Mouse (Mus musculus) forebrain, embryonic 14.5 days (tissue): ENCODE results near the gene Cwc27. TPM values are rescaled to one million over a fixed set of nuclear protein-coding genes. Genes with fewer than 3 reads are reported as not detected.

ENCODE experiments used
- ATAC-seq: fragments of 200-750 bp; cut with Nextera tagmentation; 2 replicates; pipeline ENCODE4 v1.8.0; 2017; ENCODE audit warnings: mild to moderate bottlenecking, moderate library complexity
- DNase-seq: peaks from one replicate; pipeline ENCODE4 v3.0.0-alpha.2; 2015; ENCODE audit warnings: low spot score
- H3K27ac ChIP-seq: fragments of 300-500 bp; sonication (generic); 2 replicates; pipeline ENCODE4 v1.5.1; 2014; ENCODE audit warnings: low read depth, mild to moderate bottlenecking, control low read depth, low read length, moderate library complexity
- H3K27me3 ChIP-seq: fragments of 300-500 bp; sonication (generic); replicated peaks from 2 replicates; pipeline ENCODE4 v1.6.1; 2014; ENCODE audit warnings: low read length, control low read depth, mixed read lengths; ENCODE audit not compliant: control insufficient read depth, insufficient read depth
- H3K36me3 ChIP-seq: fragments of 300-500 bp; sonication (generic); 2 replicates; pipeline ENCODE4 v1.6.1; 2014; ENCODE audit warnings: low read length, control low read depth; ENCODE audit not compliant: control insufficient read depth, insufficient read depth
- H3K4me1 ChIP-seq: fragments of 300-500 bp; sonication (generic); 2 replicates; pipeline ENCODE4 v1.6.1; 2014; ENCODE audit warnings: antibody characterized with exemption, low read length, control low read depth; ENCODE audit not compliant: control insufficient read depth, insufficient read depth
- H3K4me2 ChIP-seq: fragments of 300-500 bp; sonication (generic); 2 replicates; pipeline ENCODE4 v1.6.1; 2014; ENCODE audit warnings: mild to moderate bottlenecking, control low read depth, low read length
- H3K4me3 ChIP-seq: fragments of 300-500 bp; sonication (generic); 2 replicates; pipeline ENCODE4 v1.5.1; 2014; ENCODE audit warnings: low read depth, low read length, control low read depth
- H3K9ac ChIP-seq: fragments of 300-500 bp; sonication (generic); 2 replicates; pipeline ENCODE4 v1.6.1; 2014; ENCODE audit warnings: mild to moderate bottlenecking, low read length, control low read depth, moderate library complexity
- H3K9me3 ChIP-seq: fragments of 300-500 bp; sonication (generic); replicated peaks from 2 replicates; pipeline ENCODE4 v1.6.1; 2016; ENCODE audit warnings: low read length, control low read depth, mixed read lengths; ENCODE audit not compliant: control insufficient read depth
- WGBS: fragments of 180-500 bp; shearing (Covaris S2); extraction: QIAGEN DNeasy Blood & Tissue Kit; methylation state at CpG from one replicate; pipeline ENCODE4 v1.1.7; 2014; 5-methylcytosine and 5-hydroxymethylcytosine counted together
- polyA plus RNA-seq: library from polyadenylated mRNA; unstranded; fragments of >200 nt; fragmentation: Nextera tagmentation; extraction: Ambion mirVana; gene quantifications from 2 replicates; pipeline ENCODE4 v1.2.1, GENCODE M21; 2014

The Cwc27 gene
- polyA plus RNA-seq, 1 experiment from 2014 or later: 21.5 TPM

GRCm38 (mm10) chr13:104794421-104794820 lies 22.5 kb downstream of the Cwc27 start:
- no peak overlapping the region for H3K9ac ChIP-seq
- no peaks in the 10 kb centered on the region for H3K4me1 ChIP-seq
- 89% methylated on average over 3 of the region's 3 CpGs for WGBS
- no peak overlapping the region for H3K27ac ChIP-seq
- peaks cover 19% of the 10 kb centered on the region for H3K36me3 ChIP-seq
- no peak overlapping the region for H3K4me2 ChIP-seq
- DNase-seq (no peak), ATAC-seq (no peak)
- no peaks in the 10 kb centered on the region for H3K27me3 ChIP-seq
- no peaks in the 10 kb centered on the region for H3K9me3 ChIP-seq
- H3K4me3 ChIP-seq: no peak overlapping the region

- no peaks in the 10 kb centered on the region for H3K9me3 ChIP-seq
Measured at GRCm38 (mm10) chr13:104792184-104792583, 24.8 kb downstream of the Cwc27 start, which contains the start of gene Srek1ip1. Gene Srek1ip1, plus strand, starts transcription at chr13:104792484.

GRCm38 (mm10) chr13:104789663-104790062 lies 27.3 kb downstream of the Cwc27 start:
- no peaks in the 10 kb centered on the region for H3K4me1 ChIP-seq
- peak; percentile 82 for DNase-seq
- 12% methylated on average over 2 of the region's 2 CpGs for whole genome bisulfite sequencing

More at GRCm38 (mm10) chr13:104792184-104792583, 24.8 kb downstream of the Cwc27 start, which contains the start of gene Srek1ip1:
- 95% methylated on average over 11 of the region's 11 CpGs for WGBS
- Histone ChIP-seq H3K27me3 (no peaks in the 10 kb centered on the region), H3K9ac (no peak within 1 kb of the TSS; the same call in 1 of the 2 replicates), H3K36me3 (peaks cover 14% of the 10 kb centered on the region), H3K4me3 (no peak within 1 kb of the TSS), H3K27ac (no peak within 1 kb of the TSS), H3K4me2 (no peak within 1 kb of the TSS), H3K4me1 (no peaks in the 10 kb centered on the region)
- DNase-seq (no peak), ATAC-seq (no peak)

GRCm38 (mm10) chr13:104787260-104787659 lies 29.7 kb downstream of the Cwc27 start:
- Histone ChIP-seq H3K9me3 (no peaks in the 10 kb centered on the region), H3K27ac (no peak overlapping the region), H3K9ac (no peak overlapping the region), H3K27me3 (no peaks in the 10 kb centered on the region), H3K36me3 (peaks cover 13% of the 10 kb centered on the region), H3K4me2 (no peak overlapping the region), H3K4me3 (no peak overlapping the region), H3K4me1 (no peaks in the 10 kb centered on the region)
- peak; percentile 53 for DNase-seq
- WGBS: 76% methylated on average over 4 of the region's 4 CpGs
- ATAC-seq: peak; percentile 57; the same call in 1 of the 2 replicates

More at GRCm38 (mm10) chr13:104789663-104790062, 27.3 kb downstream of the Cwc27 start:
- Histone ChIP-seq H3K4me2 (no peak overlapping the region), H3K36me3 (peaks cover 14% of the 10 kb centered on the region), H3K9me3 (no peaks in the 10 kb centered on the region), H3K27me3 (no peaks in the 10 kb centered on the region), H3K27ac (no peak overlapping the region), H3K9ac (no peak overlapping the region), H3K4me3 (no peak overlapping the region)
- ATAC-seq: peak; percentile 70

DNA sequence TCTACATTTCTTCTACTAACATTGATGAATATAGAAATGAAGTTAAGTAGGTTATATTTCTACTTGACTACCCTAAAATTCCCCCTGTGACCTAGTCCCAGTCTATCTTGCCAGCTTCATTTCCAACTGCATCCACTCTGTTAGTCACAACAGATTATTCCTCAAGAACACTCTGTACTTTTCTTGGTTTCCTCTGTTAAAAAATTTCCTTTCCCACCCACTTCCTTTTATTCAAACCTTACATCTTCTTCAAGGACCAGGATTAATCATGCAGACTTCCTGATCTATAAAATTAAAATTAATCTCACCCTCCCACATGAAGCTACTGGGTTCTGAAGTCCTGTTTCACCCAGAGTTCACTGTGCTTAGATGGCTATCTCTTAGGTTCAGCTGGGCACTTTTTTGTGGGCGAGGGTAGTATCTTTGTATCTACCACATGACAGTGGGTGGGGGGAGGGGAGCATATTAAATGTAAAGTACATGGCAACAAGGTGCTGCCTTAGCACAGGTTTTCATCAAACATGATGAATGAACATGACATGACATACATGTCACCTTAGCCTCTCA lies 37.8 kb downstream of the Cwc27 start:
- Histone ChIP-seq H3K4me3 (no peak overlapping the region), H3K27me3 (no peaks in the 10 kb centered on the region), H3K36me3 (peaks cover 5% of the 10 kb centered on the region; the same call in 1 of the 2 replicates), H3K9ac (no peak overlapping the region), H3K4me1 (no peaks in the 10 kb centered on the region), H3K4me2 (no peak overlapping the region), H3K9me3 (no peaks in the 10 kb centered on the region), H3K27ac (no peak overlapping the region)
- 77% methylated on average over 1 of the region's 1 CpGs for whole genome bisulfite sequencing
- ATAC-seq (no peak), DNase-seq (no peak)

DNA sequence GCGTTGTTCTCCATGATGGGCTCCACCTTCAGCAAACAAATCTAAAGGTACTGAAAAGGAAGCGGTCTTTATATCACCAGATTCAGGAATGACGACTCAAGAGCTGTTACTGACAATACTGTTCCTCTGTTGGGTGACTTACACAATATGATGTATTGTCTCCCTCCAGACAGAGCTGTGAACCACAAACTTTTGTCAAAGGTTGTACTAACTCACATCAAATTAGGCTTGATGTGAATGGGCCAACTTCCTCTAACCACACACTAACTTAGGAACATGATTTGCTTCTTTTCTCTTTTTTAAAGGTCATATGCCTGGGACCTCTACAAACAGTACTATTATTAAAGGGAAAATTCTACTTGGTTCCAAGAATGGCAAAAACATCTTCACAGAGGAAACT lies 53.7 kb downstream of the Cwc27 start:
- Histone ChIP-seq H3K9me3 (no peaks in the 10 kb centered on the region), H3K27me3 (no peaks in the 10 kb centered on the region), H3K36me3 (no peaks in the 10 kb centered on the region), H3K9ac (no peak overlapping the region), H3K4me3 (no peak overlapping the region), H3K27ac (no peak overlapping the region), H3K4me1 (no peaks in the 10 kb centered on the region), H3K4me2 (no peak overlapping the region)
- 81% methylated on average over 3 of the region's 3 CpGs for WGBS
- ATAC-seq (no peak), DNase-seq (no peak)

- ATAC-seq (no peak), DNase-seq (no peak)
- Histone ChIP-seq H3K4me2 (no peak overlapping the region), H3K9ac (no peak overlapping the region), H3K4me1 (no peaks in the 10 kb centered on the region), H3K27me3 (no peaks in the 10 kb centered on the region), H3K27ac (no peak overlapping the region), H3K9me3 (no peaks in the 10 kb centered on the region), H3K36me3 (no peaks in the 10 kb centered on the region), H3K4me3 (no peak overlapping the region)
- WGBS: 91% methylated on average over 4 of the region's 4 CpGs
Measured at GRCm38 (mm10) chr13:104762401-104762800, 54.5 kb downstream of the Cwc27 start.

GRCm38 (mm10) chr13:104759381-104759780 lies 57.6 kb downstream of the Cwc27 start:
- H3K4me2 ChIP-seq: no peak overlapping the region
- H3K27ac ChIP-seq: no peak overlapping the region
- H3K36me3 ChIP-seq: no peaks in the 10 kb centered on the region
- H3K9ac ChIP-seq: no peak overlapping the region
- H3K9me3 ChIP-seq: no peaks in the 10 kb centered on the region
- 92% methylated on average over 1 of the region's 1 CpGs for WGBS
- H3K4me3 ChIP-seq: no peak overlapping the region
- DNase-seq (no peak), ATAC-seq (no peak)
- no peaks in the 10 kb centered on the region for H3K4me1 ChIP-seq
- no peaks in the 10 kb centered on the region for H3K27me3 ChIP-seq

DNA sequence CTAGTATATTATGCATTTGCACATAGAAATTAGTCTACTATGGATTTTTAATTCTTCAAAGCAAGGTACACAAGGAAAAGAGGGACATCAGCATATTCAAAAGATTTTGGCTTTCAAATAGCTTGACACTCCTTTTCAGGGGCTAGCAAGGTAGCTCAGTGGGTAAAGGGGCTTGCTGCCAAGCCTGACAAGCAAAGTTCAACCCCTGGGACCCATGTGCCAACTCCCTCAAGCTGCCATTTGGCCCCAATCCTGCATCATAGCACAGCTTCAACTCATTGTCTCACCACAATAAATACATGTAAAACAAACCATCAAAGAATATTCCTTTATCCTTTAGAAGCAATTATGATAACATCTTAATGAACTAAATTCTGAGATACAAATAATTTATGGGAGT lies 69.9 kb downstream of the Cwc27 start:
- Histone ChIP-seq H3K9me3 (no peaks in the 10 kb centered on the region), H3K4me2 (no peak overlapping the region), H3K36me3 (no peaks in the 10 kb centered on the region), H3K4me3 (no peak overlapping the region), H3K27me3 (no peaks in the 10 kb centered on the region), H3K4me1 (no peaks in the 10 kb centered on the region), H3K9ac (no peak overlapping the region), H3K27ac (no peak overlapping the region)
- ATAC-seq: no peak
- DNase-seq: no peak
